In the genomic region with DNA sequence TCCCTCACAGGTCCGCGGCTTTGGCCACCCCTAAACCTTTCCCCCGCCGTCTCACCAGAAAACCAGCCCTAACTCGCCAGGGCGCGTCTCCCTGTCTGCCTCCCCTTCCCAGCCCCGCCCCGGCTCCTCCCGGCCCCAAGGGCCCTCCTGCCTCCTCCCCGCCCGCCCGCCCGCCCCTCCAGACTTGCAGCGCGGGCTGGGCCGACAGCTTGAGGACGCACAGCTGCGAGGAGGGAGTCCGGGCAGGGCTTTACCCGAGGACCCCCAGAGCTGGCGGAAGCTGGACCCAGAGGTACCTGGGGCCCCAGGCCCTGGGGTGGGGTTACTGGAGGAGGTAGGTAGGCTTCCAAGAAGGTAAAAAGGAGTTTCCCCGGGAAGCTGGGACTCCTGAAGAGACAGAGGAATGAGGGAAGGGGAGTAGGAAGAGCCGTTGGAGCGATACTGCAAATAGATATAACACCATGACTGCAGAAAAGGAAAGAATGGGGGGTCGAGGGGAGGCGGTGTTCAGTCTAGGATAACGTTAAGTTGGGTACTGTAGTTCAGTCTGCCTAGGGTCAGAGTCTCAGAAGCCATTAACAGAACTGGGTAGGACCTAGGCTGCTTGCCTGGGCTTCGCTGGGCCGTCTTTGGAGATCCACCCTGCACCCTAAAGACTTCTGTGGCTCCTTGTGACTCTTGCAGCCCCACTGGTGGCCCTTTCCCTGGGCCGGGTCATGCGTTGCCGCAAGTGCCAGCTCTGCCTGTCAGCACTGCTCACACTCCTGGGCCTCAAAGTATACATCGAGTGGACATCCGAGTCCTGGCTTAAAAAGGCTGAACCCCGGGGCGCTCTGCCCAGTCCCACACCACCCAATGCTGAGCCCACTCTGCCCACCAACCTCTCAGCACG, we compare ENCODE assay signal across 7 mouse cellular contexts. TPM values are rescaled to one million over a fixed set of nuclear protein-coding genes. Genes with fewer than 3 reads are reported as not detected.
DNase-seq lines count a peak whose midpoint lies in the region; ATAC-seq and TF ChIP-seq lines count a peak whose summit lies in the region.

No protein-coding gene starts in this region.

- peak overlapping the region; percentile 80 for H3K27ac ChIP-seq in heart, embryonic 12.5 days (ENCODE audit: poor library complexity, severe bottlenecking)
- peak overlapping the region; percentile 68 for H3K27ac ChIP-seq in kidney, embryonic 16.5 days (ENCODE audit: low read length)
- peak overlapping the region; percentile 79 for H3K27ac ChIP-seq in spleen, adult 2 months (ENCODE audit: insufficient read depth, low read length)

- no peak for TF ChIP-seq CTCF in spleen, adult 2 months (IDR thresholded peaks at IDR 0.05; ENCODE audit: extremely low read depth, insufficient read depth, insufficient read length, insufficient replicate concordance)

- peak; percentile 76 for DNase-seq in adrenal gland, postnatal 25 days
- peak; percentile 67 for DNase-seq in embryo, embryonic 9.5 days (ENCODE audit: extremely low spot score)
- peak; percentile 82 for DNase-seq in lung, postnatal 36 days
- peak in 1 of 2 experiments; percentile 62 for DNase-seq in spleen, adult 2 months (ENCODE audit: low read depth in 1 of 2, low spot score in 2 of 2)

- no peak; the same call in 1 of the 2 replicates for TF ChIP-seq POLR2A in spleen, adult 2 months (IDR thresholded peaks at IDR 0.05; ENCODE audit: low read depth, low read length)

- H3K4me1 ChIP-seq in heart, embryonic 12.5 days (replicated peaks): peaks cover 50% of the 10 kb centered on the region
- peaks cover 22% of the 10 kb centered on the region for H3K4me1 ChIP-seq in kidney, embryonic 16.5 days (ENCODE audit: insufficient read depth, low read length)
- H3K4me1 ChIP-seq in spleen, adult 2 months (ENCODE audit: control insufficient read depth, insufficient read depth, insufficient read length): peaks cover 30% of the 10 kb centered on the region

- peak overlapping the region; percentile 47 for H3K4me3 ChIP-seq in heart, embryonic 12.5 days
- H3K4me3 ChIP-seq in kidney, embryonic 16.5 days (ENCODE audit: low read length): peak overlapping the region; percentile 56
- H3K4me3 ChIP-seq in spleen, adult 2 months (ENCODE audit: extremely low read depth, insufficient read depth, insufficient read length): peak overlapping the region; percentile 63

- peaks cover 64% of the 10 kb centered on the region for H3K36me3 ChIP-seq in heart, embryonic 12.5 days
- H3K36me3 ChIP-seq in kidney, embryonic 16.5 days (ENCODE audit: insufficient read depth, low read length): peaks cover 42% of the 10 kb centered on the region
- peaks cover 34% of the 10 kb centered on the region for H3K36me3 ChIP-seq in spleen, adult 2 months (ENCODE audit: control insufficient read depth, insufficient read depth, low read length)

- 12% methylated on average over 38 of the region's 38 CpGs for WGBS in heart, embryonic 12.5 days
- WGBS in kidney, embryonic 16.5 days: 13% methylated on average over 38 of the region's 38 CpGs
- WGBS in spleen, adult 2 months: 19% methylated on average over 38 of the region's 38 CpGs

- peak overlapping the region; percentile 68 for H3K9ac ChIP-seq in heart, embryonic 12.5 days
- H3K9ac ChIP-seq in kidney, embryonic 16.5 days (replicated peaks; ENCODE audit: low read length): peak overlapping the region; percentile 77

- peak; percentile 67 for ATAC-seq in heart, embryonic 12.5 days (ENCODE audit: insufficient number of reproducible peaks, low FRiP score)
- peak; percentile 89 for ATAC-seq in kidney, embryonic 16.5 days (ENCODE audit: low FRiP score, low TSS enrichment)
- no peak for ATAC-seq in inflammation-experienced regulatory T-cells, adult 6 months

- no peaks in the 10 kb centered on the region for H3K27me3 ChIP-seq in heart, embryonic 12.5 days (replicated peaks)
- H3K27me3 ChIP-seq in kidney, embryonic 16.5 days (ENCODE audit: insufficient read depth, low read length): no peaks in the 10 kb centered on the region
- H3K27me3 ChIP-seq in spleen, adult 2 months (ENCODE audit: control insufficient read depth, insufficient read depth, low read length): no peaks in the 10 kb centered on the region

- H3K4me2 ChIP-seq in heart, embryonic 12.5 days: peak overlapping the region; percentile 84
- H3K4me2 ChIP-seq in kidney, embryonic 16.5 days (replicated peaks; ENCODE audit: low read depth, low read length): peak overlapping the region; percentile 83

- no peaks in the 10 kb centered on the region for H3K9me3 ChIP-seq in heart, embryonic 12.5 days (replicated peaks)
- H3K9me3 ChIP-seq in kidney, embryonic 16.5 days (ENCODE audit: low read length): no peaks in the 10 kb centered on the region

RNA-seq across cellular contexts. Expression of a gene that starts 1.2 kb away (rescaled TPM):
- 0.90 and 2.8 TPM in 2 replicates for total RNA-seq in adrenal gland, postnatal 25 days (2021)
- 6.2 and 7.1 TPM in 2 replicates for polyA plus RNA-seq in heart, embryonic 12.5 days (2016; fragmentation: Nextera tagmentation; extraction: Ambion mirVana)
- 14.2 and 15.0 TPM in 2 replicates for polyA plus RNA-seq in kidney, embryonic 16.5 days (2015; fragmentation: Nextera tagmentation; extraction: Ambion mirVana)
- polyA plus RNA-seq in spleen, adult 2 months (2012; rRNA removed): 54.8 and 71.5 TPM in 2 replicates
- polyA plus RNA-seq in inflammation-experienced regulatory T-cells, adult 6 months (2017; shearing (Covaris generic)): under 1 TPM in 2 of 3 experiments, not detected in 1; 0.40 to 0.45 TPM

RNA-seq across cellular contexts. Expression of a gene that starts 8.5 kb away (rescaled TPM):
- 29.1 and 33.1 TPM in 2 replicates for total RNA-seq in adrenal gland, postnatal 25 days (2021)
- polyA plus RNA-seq in heart, embryonic 12.5 days (2016; fragmentation: Nextera tagmentation; extraction: Ambion mirVana): 55.3 and 56.2 TPM in 2 replicates
- 61.8 and 64.7 TPM in 2 replicates for polyA plus RNA-seq in kidney, embryonic 16.5 days (2015; fragmentation: Nextera tagmentation; extraction: Ambion mirVana)
- polyA plus RNA-seq in spleen, adult 2 months (2012; rRNA removed): 74.7 and 91.3 TPM in 2 replicates
- 10 to 100 TPM; 27.1 to 55.4 (median 47.5) TPM for polyA plus RNA-seq in inflammation-experienced regulatory T-cells, adult 6 months (2017; shearing (Covaris generic))

RNA-seq across cellular contexts. Expression of a gene that starts 12.0 kb away (rescaled TPM):
- total RNA-seq in adrenal gland, postnatal 25 days (2021): not detected in 2 replicates
- not detected in 2 replicates for polyA plus RNA-seq in heart, embryonic 12.5 days (2016; fragmentation: Nextera tagmentation; extraction: Ambion mirVana)
- polyA plus RNA-seq in kidney, embryonic 16.5 days (2015; fragmentation: Nextera tagmentation; extraction: Ambion mirVana): 4.5 and 5.5 TPM in 2 replicates
- polyA plus RNA-seq in spleen, adult 2 months (2012; rRNA removed): not detected in 2 replicates
- polyA plus RNA-seq in inflammation-experienced regulatory T-cells, adult 6 months (2017; shearing (Covaris generic)): not detected

RNA-seq across cellular contexts. Expression of a gene that starts 31.1 kb away (rescaled TPM):
- 180 and 185 TPM in 2 replicates for total RNA-seq in adrenal gland, postnatal 25 days (2021)
- polyA plus RNA-seq in heart, embryonic 12.5 days (2016; fragmentation: Nextera tagmentation; extraction: Ambion mirVana): 48.1 and 52.9 TPM in 2 replicates
- polyA plus RNA-seq in kidney, embryonic 16.5 days (2015; fragmentation: Nextera tagmentation; extraction: Ambion mirVana): 90.3 and 91.7 TPM in 2 replicates
- 81.4 and 108 TPM in 2 replicates for polyA plus RNA-seq in spleen, adult 2 months (2012; rRNA removed)
- 10 to 100 TPM; 10.5 to 16.7 (median 15.5) TPM for polyA plus RNA-seq in inflammation-experienced regulatory T-cells, adult 6 months (2017; shearing (Covaris generic))

RNA-seq across cellular contexts. Expression of a gene that starts 31.3 kb away (rescaled TPM):
- 47.6 and 59.4 TPM in 2 replicates for total RNA-seq in adrenal gland, postnatal 25 days (2021)
- polyA plus RNA-seq in heart, embryonic 12.5 days (2016; fragmentation: Nextera tagmentation; extraction: Ambion mirVana): 35.3 and 37.2 TPM in 2 replicates
- 90.0 and 92.6 TPM in 2 replicates for polyA plus RNA-seq in kidney, embryonic 16.5 days (2015; fragmentation: Nextera tagmentation; extraction: Ambion mirVana)
- 79.5 and 111 TPM in 2 replicates for polyA plus RNA-seq in spleen, adult 2 months (2012; rRNA removed)
- polyA plus RNA-seq in inflammation-experienced regulatory T-cells, adult 6 months (2017; shearing (Covaris generic)): 100 to 1,000 TPM in 2 of 3 experiments, 10 to 100 TPM in 1; 65.5 to 124 (median 103) TPM
